Mouse (Mus musculus) CD4-positive, CD25-positive, alpha-beta regulatory T cell, adult 4 months (primary cell): Measurements from ENCODE around the gene Csnk1e. TPM values are rescaled to one million over a fixed set of nuclear protein-coding genes. Genes with fewer than 3 reads are reported as not detected.
"Not testable (repeated sequence)": the region's sequence is repeated elsewhere in the genome, so short reads cannot be mapped to it uniquely, and the experiment has no call there.

ENCODE experiments used
- ATAC-seq: one replicate; pipeline ENCODE4 v1.8.0; 2017
- polyA plus RNA-seq, 2 experiments: library from polyadenylated mRNA; unstranded; fragments of 100-300 nt; shearing (Covaris generic); gene quantifications; one replicate each; pipeline ENCODE4 v1.2.1; 2017

The Csnk1e gene
- 1 to 10 TPM; 3.1 to 6.2 TPM for polyA plus RNA-seq

GRCm38 (mm10) chr15:79455106-79455810, at the start of gene Csnk1e:
Csnk1e (minus strand) TSS chr15:79455566.
- peak; percentile 41 for ATAC-seq

DNA sequence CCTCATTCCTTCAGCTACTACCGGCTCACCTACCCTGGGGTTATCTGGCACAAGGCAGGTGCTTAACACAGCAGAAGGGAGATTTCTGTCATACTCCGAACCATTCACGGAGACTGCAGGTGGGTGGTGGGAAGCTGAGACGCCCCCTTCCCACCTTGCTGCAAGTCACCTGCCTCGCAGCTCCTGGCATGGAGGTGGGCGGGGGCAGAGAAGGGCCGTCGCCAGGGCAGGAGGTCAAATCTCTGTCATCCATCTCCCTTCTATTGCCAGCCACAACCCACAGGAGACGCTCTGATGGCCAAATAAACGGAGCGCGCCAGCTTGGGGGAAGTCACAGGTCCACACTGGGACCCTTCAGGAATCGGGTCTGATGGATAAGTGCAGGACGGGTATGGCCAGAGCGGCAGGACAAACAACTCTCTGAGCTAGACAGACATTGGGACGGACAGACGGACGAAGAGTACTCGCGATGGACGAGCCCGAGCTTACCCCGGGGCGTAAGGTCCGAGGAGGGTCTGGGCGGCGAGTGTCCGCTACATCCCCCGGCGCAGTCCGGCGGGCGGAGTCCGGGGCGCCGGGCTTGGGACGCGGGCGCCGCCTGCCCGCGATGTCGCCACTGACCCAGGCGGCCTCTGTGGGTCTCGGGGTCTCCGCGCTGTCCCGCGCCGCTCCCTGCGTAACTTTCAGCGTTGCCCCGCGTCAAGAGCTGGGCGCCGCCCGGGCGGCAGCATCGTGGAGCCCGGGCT, 49.5 kb upstream of the Csnk1e start, which contains the start of gene Kcnj4:
Kcnj4 (minus strand) TSS at position 535 of the 746 bp plus-strand sequence.
- ATAC-seq = no peak

GRCm38 (mm10) chr15:79503438-79503837, 48.1 kb upstream of the Csnk1e start:
- ATAC-seq = no peak

DNA sequence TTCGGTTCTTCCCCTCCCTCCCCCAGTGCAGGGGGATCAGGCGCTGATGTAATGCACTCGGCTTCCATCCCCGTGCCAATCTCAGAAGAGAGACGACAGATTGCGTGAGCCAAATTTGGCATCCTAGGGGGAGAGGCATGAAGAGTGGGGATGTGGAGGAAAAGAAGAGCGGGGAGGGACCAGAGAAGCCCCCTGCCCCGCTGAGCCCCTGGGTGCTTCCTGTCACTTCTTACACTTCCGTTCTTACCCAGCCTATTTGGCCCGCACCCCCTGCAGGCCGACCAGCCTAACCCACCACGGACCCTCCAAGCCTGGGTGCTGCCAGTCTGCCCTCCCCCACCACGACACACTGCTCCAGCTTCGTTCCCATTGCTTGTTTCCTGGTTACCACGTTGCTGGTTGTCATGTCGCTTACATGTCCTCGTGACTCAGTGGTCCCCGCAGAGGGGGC, 47.5 kb upstream of the Csnk1e start:
- ATAC-seq = no peak

DNA sequence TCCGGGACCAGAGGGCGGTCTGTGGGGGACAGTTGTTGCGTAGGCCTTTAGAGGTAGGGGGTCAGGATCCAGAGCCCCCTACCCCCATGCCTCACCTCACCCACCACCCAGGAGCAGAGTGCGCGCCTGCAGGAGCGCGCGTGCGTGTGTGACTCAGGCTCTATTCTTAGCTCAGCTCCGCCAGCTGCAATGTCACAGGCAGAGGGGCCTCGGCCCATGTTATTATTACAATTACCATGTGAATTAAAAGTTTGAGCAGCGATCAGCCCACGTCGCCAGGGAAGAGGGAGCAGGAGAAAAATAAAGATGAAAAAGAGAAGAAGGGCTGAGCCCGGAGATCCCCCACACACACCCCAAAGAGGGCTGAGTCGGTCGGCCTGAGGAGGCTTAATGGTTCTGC, 44.7 kb upstream of the Csnk1e start:
- no peak for ATAC-seq

- no peak for ATAC-seq
These were observed 38.2 kb upstream of the Csnk1e start for GRCm38 (mm10) chr15:79493527-79493926.

GRCm38 (mm10) chr15:79489463-79489862, 34.1 kb upstream of the Csnk1e start:
- ATAC-seq = no peak

GRCm38 (mm10) chr15:79481181-79481688, 25.9 kb upstream of the Csnk1e start:
- no peak for ATAC-seq

GRCm38 (mm10) chr15:79477227-79477626, 21.9 kb upstream of the Csnk1e start:
- no peak for ATAC-seq

DNA sequence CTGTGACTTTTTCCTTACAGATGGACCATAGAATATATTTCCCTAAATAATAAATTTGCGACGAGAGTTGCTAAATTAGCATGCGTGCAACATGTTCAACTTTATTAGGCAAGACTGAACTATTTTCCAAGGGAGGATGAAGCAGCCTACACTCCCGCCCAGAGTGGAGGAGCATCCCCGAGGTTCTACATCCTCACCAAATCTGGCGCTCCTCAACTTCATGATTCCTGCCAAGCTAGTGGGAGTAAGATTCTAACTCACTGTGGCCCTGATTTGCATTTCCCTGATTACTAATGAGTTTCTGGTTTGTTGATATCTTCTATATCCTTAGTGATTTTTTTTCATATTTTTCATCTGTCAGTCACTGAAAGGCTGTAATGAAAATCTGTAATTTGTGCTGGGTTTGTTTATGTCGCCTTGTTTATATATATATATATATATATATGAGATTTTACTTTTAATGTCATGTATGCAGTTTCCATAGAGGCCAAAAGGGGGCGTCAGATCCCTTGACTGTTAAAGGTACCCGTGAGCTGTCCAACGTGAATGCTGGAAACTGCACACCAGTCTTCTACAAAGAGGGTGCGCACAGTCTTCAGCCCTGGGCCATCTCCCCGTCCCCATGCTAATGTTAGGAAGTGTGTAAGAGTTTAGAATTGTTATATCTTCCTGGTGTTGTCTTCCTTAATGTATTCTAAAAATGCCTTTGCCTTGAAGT, 18.4 kb upstream of the Csnk1e start:
- ATAC-seq = no peak

GRCm38 (mm10) chr15:79473042-79473441, 17.7 kb upstream of the Csnk1e start:
- no peak for ATAC-seq

GRCm38 (mm10) chr15:79471095-79471494, 15.7 kb upstream of the Csnk1e start:
- ATAC-seq = no peak

DNA sequence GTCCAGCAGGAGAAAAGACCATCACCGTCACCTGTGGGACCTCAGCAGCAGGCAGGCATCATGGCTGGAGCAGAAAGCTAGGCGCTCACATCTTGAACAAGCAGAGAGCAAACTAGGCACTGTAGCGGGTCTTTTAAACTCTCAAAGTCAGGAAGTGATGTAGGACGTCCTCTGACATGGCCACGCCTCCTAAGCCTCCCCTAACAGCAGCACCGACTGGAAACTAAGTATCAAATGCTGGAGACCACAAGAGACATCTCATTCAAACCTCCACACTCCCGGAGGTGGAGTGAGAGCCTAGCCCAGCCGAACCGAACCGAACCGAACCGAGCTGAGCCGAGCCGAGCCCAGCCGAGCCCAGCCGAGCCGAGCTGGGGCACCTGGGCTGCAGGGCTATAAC, 15.2 kb upstream of the Csnk1e start:
- no peak for ATAC-seq

- no peak for ATAC-seq
These were observed 14.2 kb upstream of the Csnk1e start for GRCm38 (mm10) chr15:79469577-79469976.

GRCm38 (mm10) chr15:79466601-79467286, 11.4 kb upstream of the Csnk1e start:
- ATAC-seq = no peak

GRCm38 (mm10) chr15:79456546-79456945, 1.2 kb upstream of the Csnk1e start:
- ATAC-seq = no peak

DNA sequence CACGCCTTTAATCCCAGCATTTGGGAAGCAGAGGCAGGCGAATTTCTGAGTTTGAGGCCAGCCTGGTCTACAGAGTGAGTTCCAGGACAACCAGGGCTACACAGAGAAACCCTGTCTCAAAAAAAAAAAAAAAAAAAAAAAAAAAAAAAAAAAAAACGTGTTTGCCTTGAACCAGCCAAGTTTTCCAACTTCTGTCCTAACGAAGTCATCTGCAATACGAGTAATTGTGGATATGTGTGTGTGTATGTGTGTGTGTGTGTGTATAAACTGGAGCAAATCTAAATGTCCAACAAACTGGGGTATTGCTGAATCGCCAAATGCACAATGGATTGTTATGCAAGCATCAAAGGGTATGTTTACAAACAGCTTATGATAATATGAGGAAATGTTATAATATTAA, 738 bp upstream of the Csnk1e start:
- not testable (repeated sequence) for ATAC-seq

GRCm38 (mm10) chr15:79453831-79454230, 1.5 kb downstream of the Csnk1e start:
- no peak for ATAC-seq

DNA sequence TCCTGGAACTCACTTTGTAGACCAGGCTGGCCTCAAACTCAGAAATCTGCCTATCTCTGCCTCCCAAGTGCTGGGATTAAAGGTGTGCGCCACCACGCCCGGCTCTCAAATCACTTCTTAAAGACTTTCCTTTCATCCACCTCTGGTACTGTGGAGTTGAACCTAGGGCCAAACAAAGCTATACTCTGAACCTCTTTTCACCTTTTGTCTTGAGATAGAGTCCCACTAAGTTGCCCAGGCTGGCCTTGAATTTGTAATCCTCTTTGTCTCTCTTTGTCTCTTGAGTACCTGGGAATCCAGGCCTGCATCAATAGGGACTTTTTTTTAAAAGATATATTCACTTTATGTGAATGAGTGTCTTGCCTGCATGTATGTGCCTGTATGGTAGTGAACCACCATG, 7.3 kb downstream of the Csnk1e start:
- no peak for ATAC-seq

DNA sequence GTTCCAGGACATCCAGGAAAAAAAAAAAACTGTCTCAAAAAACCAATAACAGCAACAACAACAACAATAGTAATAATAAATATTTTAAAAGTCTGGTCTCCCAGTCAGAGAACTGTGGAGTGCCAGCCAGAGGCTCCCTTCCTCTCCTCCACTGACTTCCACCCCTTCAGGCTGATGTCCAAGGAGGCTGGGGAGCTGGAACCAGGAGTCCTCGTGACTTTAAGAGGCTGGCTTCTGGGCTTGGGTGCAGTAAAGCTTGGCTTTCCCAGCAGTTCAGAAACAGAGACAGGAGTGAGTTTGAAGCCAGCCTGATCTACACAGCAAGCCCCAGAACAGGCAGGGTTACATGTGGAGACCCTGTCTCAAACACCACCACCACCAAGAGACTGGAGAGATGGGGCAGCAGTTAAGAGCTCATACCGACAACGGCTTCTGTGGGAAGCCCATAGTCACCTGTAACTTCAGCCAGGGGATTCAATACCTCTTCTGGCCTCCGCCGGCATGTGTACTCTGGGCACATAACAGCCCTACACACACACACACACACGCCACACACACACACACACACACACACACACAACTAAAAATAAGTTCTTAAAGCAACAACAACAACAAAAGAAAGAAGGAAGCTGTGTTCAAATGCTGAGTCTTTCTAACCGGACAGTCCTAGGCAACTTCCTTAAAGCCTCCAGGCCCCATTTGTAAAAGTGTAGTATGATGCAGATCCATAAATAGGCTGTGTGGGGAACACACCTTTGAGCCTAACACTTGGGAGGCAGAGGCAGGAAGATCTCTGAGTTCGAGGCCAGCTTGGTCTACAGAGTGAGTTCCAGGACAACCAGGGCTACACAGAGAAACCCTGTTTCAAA, 9.3 kb downstream of the Csnk1e start:
- ATAC-seq = no peak

- ATAC-seq = no peak
These were observed 11.4 kb downstream of the Csnk1e start for GRCm38 (mm10) chr15:79443856-79444410.
